Mouse (Mus musculus) erythroblast, adult 5-6 weeks (primary cell): ENCODE results near the gene Klf4. TPM values are rescaled to one million over a fixed set of nuclear protein-coding genes. Genes with fewer than 3 reads are reported as not detected.

Experiments
- total RNA-seq, 2 experiments: library from RNA; stranded (forward) in 1 of 2; stranded (reverse) in 1 of 2; fragments of 150-400 nt in 1 of 2; fragments of 200-764, 138-1000 nt in 1 of 2; gene quantifications; 2 replicates each; pipeline versions ENCODE4 v1.2.3 to v1.2.4; 2015 to 2017; ENCODE audit warnings: low replicate concordance in 2 of 2

The Klf4 gene
- total RNA-seq, 2 experiments from 2014 or later = 4.0 to 5.0 TPM

Other genes with a start within 250 kb of the Klf4 start
- gene Rad23b, start 182.4 kb downstream of the Klf4 start, total RNA-seq (2015; ENCODE audit: low replicate concordance) = 29.4 and 32.2 TPM in 2 replicates
- gene Rad23b, start 182.4 kb downstream of the Klf4 start, total RNA-seq (2017; ENCODE audit: low replicate concordance) = 21.1 and 31.1 TPM in 2 replicates